Mouse (Mus musculus) megakaryocyte, embryonic 14.5 days (primary cell): Measurements from ENCODE around the gene Sypl. TPM values are rescaled to one million over a fixed set of nuclear protein-coding genes. Genes with fewer than 3 reads are reported as not detected.

Experiments
- H3K27me3 ChIP-seq: replicated peaks from 2 replicates; pipeline ENCODE3; 2012; ENCODE audit warnings: inconsistent platforms
- H3K36me3 ChIP-seq: replicated peaks from 2 replicates; pipeline ENCODE3; 2012; ENCODE audit warnings: low read length, inconsistent platforms, mixed read lengths
- H3K4me1 ChIP-seq: 2 replicates; pipeline ENCODE4 v1.6.1; 2012; ENCODE audit warnings: inconsistent platforms
- H3K4me3 ChIP-seq: replicated peaks from 2 replicates; pipeline ENCODE3; 2012; ENCODE audit warnings: moderate library complexity, mild to moderate bottlenecking, inconsistent platforms
- H3K9me3 ChIP-seq: 2 replicates; pipeline ENCODE4 v1.6.1; 2012; ENCODE audit warnings: inconsistent platforms
- FLI1 ChIP-seq: IDR thresholded peaks from 2 replicates; pipeline ENCODE4 v1.6.1; 2012; ENCODE audit warnings: low read length, inconsistent platforms, mixed read lengths
- GATA1 ChIP-seq: IDR thresholded peaks from 3 replicates; pipeline ENCODE4 v1.6.1; 2012; ENCODE audit warnings: mixed read lengths, low read length, inconsistent platforms, borderline replicate concordance
- polyA plus RNA-seq: library from polyadenylated mRNA; stranded (reverse); fragments of >175 nt; gene quantifications from 2 replicates; pipeline ENCODE4 v1.2.3, GENCODE M21; 2012; ENCODE audit warnings: low replicate concordance; ENCODE audit not compliant: insufficient read depth

The Sypl gene
- polyA plus RNA-seq, 1 experiment, result 7.1 TPM

GRCm38 (mm10) chr12:33028109-33028691 lies 74.5 kb downstream of the Sypl start:
- no peaks in the 10 kb centered on the region for H3K9me3 ChIP-seq
- peaks cover 60% of the 10 kb centered on the region for H3K27me3 ChIP-seq
- no peak overlapping the region for H3K4me3 ChIP-seq
- no peaks in the 10 kb centered on the region for H3K36me3 ChIP-seq
- TF ChIP-seq FLI1, result no peak
- peaks cover 27% of the 10 kb centered on the region for H3K4me1 ChIP-seq

GRCm38 (mm10) chr12:33028708-33029107 lies 75.0 kb downstream of the Sypl start:
- H3K4me3 ChIP-seq, result no peak overlapping the region
- no peaks in the 10 kb centered on the region for H3K9me3 ChIP-seq
- peaks cover 27% of the 10 kb centered on the region for H3K4me1 ChIP-seq
- no peak for TF ChIP-seq FLI1
- no peak for TF ChIP-seq GATA1
- H3K36me3 ChIP-seq, result no peaks in the 10 kb centered on the region
- H3K27me3 ChIP-seq, result peaks cover 59% of the 10 kb centered on the region

Other genes with a start within 250 kb of the Sypl start
- gene Nampt, start 134.3 kb upstream of the Sypl start, polyA plus RNA-seq, result 10.6 and 15.6 TPM in 2 replicates
- gene Cdhr3, start 139.0 kb downstream of the Sypl start, polyA plus RNA-seq, result not detected in 2 replicates
- 22.5 and 39.3 TPM in 2 replicates for gene Atxn7l1, start 193.8 kb downstream of the Sypl start, polyA plus RNA-seq